Mouse (Mus musculus) neural tube, embryonic 12.5 days (tissue): ENCODE data around the gene Ift43. TPM values are rescaled to one million over a fixed set of nuclear protein-coding genes. Genes with fewer than 3 reads are reported as not detected.

Source experiments
- ATAC-seq: fragments of 200-750 bp; cut with Nextera tagmentation; 2 replicates; pipeline ENCODE4 v1.8.0; 2017; ENCODE audit warnings: low read depth, mild to moderate bottlenecking, moderate TSS enrichment, moderate library complexity; ENCODE audit not compliant: low FRiP score
- H3K27ac ChIP-seq: fragments of 300-500 bp; sonication (generic); 2 replicates; pipeline ENCODE4 v1.5.1; 2016
- H3K27me3 ChIP-seq: fragments of 300-500 bp; sonication (generic); replicated peaks from 2 replicates; pipeline ENCODE4 v1.6.1; 2016; ENCODE audit warnings: mild to moderate bottlenecking
- H3K36me3 ChIP-seq: fragments of 300-500 bp; sonication (generic); 2 replicates; pipeline ENCODE4 v1.6.1; 2016; ENCODE audit warnings: mild to moderate bottlenecking
- H3K4me1 ChIP-seq: fragments of 300-500 bp; sonication (generic); 2 replicates; pipeline ENCODE4 v1.6.1; 2016
- H3K4me2 ChIP-seq: fragments of 300-500 bp; sonication (generic); replicated peaks from 2 replicates; pipeline ENCODE4 v1.6.1; 2016; ENCODE audit warnings: mild to moderate bottlenecking
- H3K4me3 ChIP-seq: fragments of 300-500 bp; sonication (generic); 2 replicates; pipeline ENCODE4 v1.5.1; 2016
- H3K9ac ChIP-seq: fragments of 300-500 bp; sonication (generic); 2 replicates; pipeline ENCODE4 v1.6.1; 2016; ENCODE audit warnings: mild to moderate bottlenecking
- H3K9me3 ChIP-seq: fragments of 300-500 bp; sonication (generic); 2 replicates; pipeline ENCODE4 v1.6.1; 2016; ENCODE audit warnings: mild to moderate bottlenecking
- WGBS: fragments of 180-500 bp; shearing (Covaris S2); methylation state at CpG from one replicate; pipeline ENCODE4 v1.1.7; 2016; 5-methylcytosine and 5-hydroxymethylcytosine counted together
- polyA plus RNA-seq: library from polyadenylated mRNA; unstranded; fragments of >200 nt; fragmentation: Nextera tagmentation; extraction: Ambion mirVana; gene quantifications from 2 replicates; pipeline ENCODE4 v1.2.1, GENCODE M21; 2016

The Ift43 gene
- polyA plus RNA-seq, 1 experiment from 2014 or later, result 81.3 TPM

- peak; percentile 9; the same call in 1 of the 2 replicates for ATAC-seq
- H3K9me3 ChIP-seq, result no peaks in the 10 kb centered on the region
- peaks cover 4% of the 10 kb centered on the region; the same call in 1 of the 2 replicates for H3K36me3 ChIP-seq
- H3K4me2 ChIP-seq, result no peak overlapping the region
- H3K4me1 ChIP-seq, result peaks cover 15% of the 10 kb centered on the region
- H3K9ac ChIP-seq, result no peak overlapping the region
- H3K27me3 ChIP-seq, result no peaks in the 10 kb centered on the region
- H3K27ac ChIP-seq, result no peak overlapping the region
- no peak overlapping the region for H3K4me3 ChIP-seq
- WGBS, result 87% methylated on average over 11 of the region's 11 CpGs
Observed at GRCm38 (mm10) chr12:86104297-86104696, 22.0 kb downstream of the Ift43 start.

GRCm38 (mm10) chr12:86105546-86105945 is 23.2 kb downstream of the Ift43 start:
- 73% methylated on average over 10 of the region's 10 CpGs for WGBS
- no peak for ATAC-seq

DNA sequence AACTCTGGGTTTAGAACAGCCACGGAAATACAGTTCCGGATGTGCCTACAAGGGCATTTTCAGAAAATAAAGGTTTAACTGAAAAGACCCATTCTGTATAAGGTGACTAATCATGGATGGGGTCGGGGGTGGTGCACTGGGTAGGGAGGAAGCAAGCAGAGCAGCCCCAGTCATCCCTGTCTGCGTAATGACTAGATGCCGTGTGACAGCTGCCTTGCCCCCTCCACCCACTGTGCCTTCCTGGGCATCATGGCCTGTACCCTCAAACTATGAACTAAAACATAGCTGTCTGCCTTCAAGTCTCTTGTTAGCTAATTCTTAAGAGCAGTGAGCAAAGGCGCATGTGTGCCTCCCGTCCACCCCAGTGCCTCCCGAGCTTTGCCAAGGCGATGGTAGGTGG is 23.7 kb downstream of the Ift43 start:
- Histone ChIP-seq H3K36me3 (no peaks in the 10 kb centered on the region), H3K9me3 (no peaks in the 10 kb centered on the region), H3K4me1 (peaks cover 15% of the 10 kb centered on the region), H3K9ac (no peak overlapping the region), H3K27ac (no peak overlapping the region), H3K4me2 (no peak overlapping the region), H3K4me3 (no peak overlapping the region), H3K27me3 (no peaks in the 10 kb centered on the region)
- WGBS, result 94% methylated on average over 9 of the region's 9 CpGs
- ATAC-seq, result no peak

More at GRCm38 (mm10) chr12:86105546-86105945, 23.2 kb downstream of the Ift43 start:
- Histone ChIP-seq H3K4me3 (no peak overlapping the region), H3K4me2 (no peak overlapping the region), H3K9ac (no peak overlapping the region), H3K36me3 (no peaks in the 10 kb centered on the region), H3K27ac (no peak overlapping the region), H3K4me1 (peaks cover 15% of the 10 kb centered on the region), H3K9me3 (no peaks in the 10 kb centered on the region), H3K27me3 (no peaks in the 10 kb centered on the region)

DNA sequence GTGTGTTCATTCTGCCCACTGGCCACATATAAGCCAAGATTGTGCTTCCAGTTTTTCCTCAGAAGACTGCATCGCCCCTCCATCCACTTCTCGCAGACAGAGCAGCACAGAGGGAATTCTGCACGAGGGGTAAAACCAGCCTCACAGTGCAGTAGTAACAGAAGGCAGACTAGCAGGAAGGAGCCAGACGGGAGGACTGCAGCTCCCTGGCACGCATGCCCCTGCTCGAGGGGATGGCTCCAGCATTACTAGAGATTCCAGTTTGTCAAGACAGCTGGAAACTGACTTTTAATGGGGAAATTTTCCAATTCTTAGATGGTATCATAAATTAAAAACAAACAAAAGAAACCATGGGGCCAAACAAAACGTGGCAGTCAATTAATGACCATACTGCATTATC is 25.3 kb downstream of the Ift43 start:
- Histone ChIP-seq H3K4me2 (no peak overlapping the region), H3K36me3 (0 out of 2 replicates have a peak, but pooled peaks cover 5% of the 10 kb centered on the region), H3K27me3 (no peaks in the 10 kb centered on the region), H3K4me3 (no peak overlapping the region), H3K9ac (no peak overlapping the region), H3K27ac (no peak overlapping the region), H3K4me1 (peaks cover 12% of the 10 kb centered on the region; the same call in 1 of the 2 replicates), H3K9me3 (no peaks in the 10 kb centered on the region)
- WGBS, result 79% methylated on average over 7 of the region's 7 CpGs
- ATAC-seq, result no peak

DNA sequence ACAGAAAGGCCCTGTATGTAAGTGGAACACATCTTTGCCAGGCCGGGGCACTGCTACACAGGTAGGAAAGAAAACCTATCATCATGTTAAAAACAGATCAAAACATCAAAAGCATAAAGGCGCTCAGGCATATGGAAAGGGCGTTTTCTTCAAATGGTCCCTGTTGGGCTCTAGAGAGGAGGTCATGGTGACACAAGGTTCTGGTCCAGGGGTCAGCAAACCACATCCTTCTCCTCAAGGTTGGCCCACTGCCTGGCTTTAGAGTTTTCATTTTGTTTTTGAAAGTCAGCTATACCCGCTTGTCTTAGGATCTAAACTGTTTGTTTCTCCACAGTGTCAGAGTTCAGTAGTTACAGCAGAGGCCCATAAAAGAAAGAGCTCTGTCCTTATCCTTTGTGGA is 27.2 kb downstream of the Ift43 start:
- no peaks in the 10 kb centered on the region for H3K27me3 ChIP-seq
- no peak overlapping the region for H3K27ac ChIP-seq
- H3K4me1 ChIP-seq, result 0 out of 2 replicates have a peak, but pooled peaks cover 3% of the 10 kb centered on the region
- H3K4me3 ChIP-seq, result no peak overlapping the region
- H3K4me2 ChIP-seq, result no peak overlapping the region
- H3K9me3 ChIP-seq, result no peaks in the 10 kb centered on the region
- WGBS, result 87% methylated on average over 4 of the region's 4 CpGs
- 0 out of 2 replicates have a peak, but pooled peaks cover 5% of the 10 kb centered on the region for H3K36me3 ChIP-seq
- H3K9ac ChIP-seq, result no peak overlapping the region
- no peak for ATAC-seq

- 0 out of 2 replicates have a peak, but pooled peaks cover 5% of the 10 kb centered on the region for H3K36me3 ChIP-seq
Observed at GRCm38 (mm10) chr12:86110637-86111036, 28.3 kb downstream of the Ift43 start.

DNA sequence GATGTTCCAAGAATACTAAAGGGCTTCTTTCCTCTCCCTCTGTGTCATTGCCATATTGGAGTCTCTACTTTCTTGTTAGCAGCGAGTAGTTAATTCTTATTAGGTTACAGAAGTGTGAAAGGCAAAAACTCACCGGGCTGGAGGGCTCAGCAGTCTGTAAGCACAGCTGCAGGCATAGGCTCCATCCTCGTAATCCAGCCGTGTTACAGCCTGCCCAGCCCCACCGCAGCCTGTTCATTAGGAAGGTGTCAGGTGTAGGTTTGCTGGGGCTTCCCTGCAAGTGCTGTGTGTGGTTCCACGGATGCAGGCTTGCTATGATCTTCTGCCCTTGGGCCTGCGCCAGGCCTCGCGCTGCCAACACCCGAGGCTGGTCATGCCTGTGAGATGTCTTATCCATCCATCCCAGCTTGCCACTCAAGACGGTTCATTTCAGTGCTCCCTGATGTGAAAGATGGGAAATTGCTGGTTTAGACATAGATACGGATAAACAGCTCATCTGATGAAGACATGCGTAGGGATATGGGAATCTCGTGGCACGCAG is 34.0 kb downstream of the Ift43 start:
- no peaks in the 10 kb centered on the region for H3K4me1 ChIP-seq
- H3K4me2 ChIP-seq, result no peak overlapping the region
- H3K9me3 ChIP-seq, result no peaks in the 10 kb centered on the region
- H3K4me3 ChIP-seq, result no peak overlapping the region
- no peak overlapping the region for H3K27ac ChIP-seq
- 0 out of 2 replicates have a peak, but pooled peaks cover 5% of the 10 kb centered on the region for H3K36me3 ChIP-seq
- no peaks in the 10 kb centered on the region for H3K27me3 ChIP-seq
- ATAC-seq, result no peak
- 87% methylated on average over 15 of the region's 15 CpGs for WGBS
- no peak overlapping the region for H3K9ac ChIP-seq

More at GRCm38 (mm10) chr12:86110637-86111036, 28.3 kb downstream of the Ift43 start:
- H3K9ac ChIP-seq, result no peak overlapping the region
- no peak overlapping the region for H3K4me2 ChIP-seq
- H3K9me3 ChIP-seq, result no peaks in the 10 kb centered on the region
- H3K4me3 ChIP-seq, result no peak overlapping the region
- WGBS, result 93% methylated on average over 2 of the region's 2 CpGs
- 0 out of 2 replicates have a peak, but pooled peaks cover 3% of the 10 kb centered on the region for H3K4me1 ChIP-seq
- no peak overlapping the region for H3K27ac ChIP-seq
- H3K27me3 ChIP-seq, result no peaks in the 10 kb centered on the region
- ATAC-seq, result no peak

GRCm38 (mm10) chr12:86124016-86124415 is 41.7 kb downstream of the Ift43 start:
- Histone ChIP-seq H3K4me2 (no peak overlapping the region), H3K9ac (no peak overlapping the region), H3K36me3 (no peaks in the 10 kb centered on the region), H3K4me1 (no peaks in the 10 kb centered on the region), H3K9me3 (no peaks in the 10 kb centered on the region), H3K27ac (no peak overlapping the region), H3K4me3 (no peak overlapping the region), H3K27me3 (no peaks in the 10 kb centered on the region)
- no peak for ATAC-seq
- 80% methylated on average over 6 of the region's 6 CpGs for WGBS

GRCm38 (mm10) chr12:86128122-86128521 is 45.8 kb downstream of the Ift43 start:
- Histone ChIP-seq H3K27ac (no peak overlapping the region), H3K9ac (no peak overlapping the region), H3K4me3 (no peak overlapping the region), H3K27me3 (no peaks in the 10 kb centered on the region), H3K9me3 (no peaks in the 10 kb centered on the region), H3K4me2 (no peak overlapping the region), H3K36me3 (no peaks in the 10 kb centered on the region), H3K4me1 (no peaks in the 10 kb centered on the region)
- WGBS, result 86% methylated on average over 6 of the region's 6 CpGs
- ATAC-seq, result no peak

DNA sequence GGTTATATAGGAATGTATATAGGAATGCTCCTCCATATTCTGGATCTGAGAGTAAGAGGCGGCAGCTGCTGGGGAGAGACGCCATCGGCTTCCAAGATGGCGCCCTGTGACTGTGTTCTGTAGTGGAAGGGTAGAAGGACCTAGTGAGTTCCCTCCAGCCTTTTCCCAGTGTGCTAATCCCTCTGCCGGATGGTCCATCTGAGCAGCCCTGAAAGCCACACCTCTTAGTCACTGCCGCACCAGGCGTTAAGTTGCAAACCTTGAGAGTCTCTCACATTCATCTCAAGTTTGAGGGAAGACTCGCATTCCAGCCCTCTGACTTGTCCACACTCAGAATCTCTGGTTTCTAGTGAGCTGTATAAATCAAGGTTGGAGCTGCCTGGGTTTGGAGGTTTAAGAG is 46.7 kb downstream of the Ift43 start:
- Histone ChIP-seq H3K27ac (no peak overlapping the region), H3K4me2 (no peak overlapping the region), H3K36me3 (no peaks in the 10 kb centered on the region), H3K4me1 (no peaks in the 10 kb centered on the region), H3K9me3 (no peaks in the 10 kb centered on the region), H3K27me3 (no peaks in the 10 kb centered on the region), H3K4me3 (no peak overlapping the region), H3K9ac (no peak overlapping the region)
- WGBS, result 95% methylated on average over 8 of the region's 8 CpGs
- ATAC-seq, result no peak

- ATAC-seq, result no peak
- H3K9ac ChIP-seq, result no peak overlapping the region
- no peak overlapping the region for H3K4me2 ChIP-seq
- H3K27ac ChIP-seq, result no peak overlapping the region
- WGBS, result 74% methylated on average over 10 of the region's 10 CpGs
- no peaks in the 10 kb centered on the region for H3K4me1 ChIP-seq
- no peaks in the 10 kb centered on the region for H3K27me3 ChIP-seq
- no peaks in the 10 kb centered on the region for H3K36me3 ChIP-seq
- no peak overlapping the region for H3K4me3 ChIP-seq
- no peaks in the 10 kb centered on the region for H3K9me3 ChIP-seq
Observed at GRCm38 (mm10) chr12:86129696-86130095, 47.4 kb downstream of the Ift43 start.

DNA sequence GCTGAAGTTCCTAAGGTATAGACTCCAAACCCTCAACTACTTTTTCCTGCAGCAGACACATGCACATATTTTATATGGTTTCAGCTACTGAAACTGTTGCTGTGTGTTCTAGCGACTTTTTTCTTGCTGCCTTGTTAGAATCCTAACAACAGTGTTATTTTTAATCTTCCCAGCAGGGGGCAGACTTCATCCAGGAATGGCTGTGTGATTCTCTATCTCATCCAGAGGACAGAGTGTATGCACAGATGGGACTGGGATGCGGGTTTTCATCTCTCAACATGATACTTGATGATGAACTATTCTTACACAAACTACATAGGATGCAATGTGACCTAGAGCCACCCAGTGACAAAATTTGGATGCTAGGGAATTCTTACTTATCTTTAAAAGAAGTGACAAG is 50.5 kb downstream of the Ift43 start:
- no peak overlapping the region for H3K4me3 ChIP-seq
- ATAC-seq, result no peak
- H3K36me3 ChIP-seq, result no peaks in the 10 kb centered on the region
- no peaks in the 10 kb centered on the region for H3K9me3 ChIP-seq
- no peak overlapping the region for H3K9ac ChIP-seq
- H3K4me2 ChIP-seq, result no peak overlapping the region
- no peaks in the 10 kb centered on the region for H3K4me1 ChIP-seq
- no peaks in the 10 kb centered on the region for H3K27me3 ChIP-seq
- H3K27ac ChIP-seq, result no peak overlapping the region
- 33% methylated on average over 2 of the region's 2 CpGs for WGBS

DNA sequence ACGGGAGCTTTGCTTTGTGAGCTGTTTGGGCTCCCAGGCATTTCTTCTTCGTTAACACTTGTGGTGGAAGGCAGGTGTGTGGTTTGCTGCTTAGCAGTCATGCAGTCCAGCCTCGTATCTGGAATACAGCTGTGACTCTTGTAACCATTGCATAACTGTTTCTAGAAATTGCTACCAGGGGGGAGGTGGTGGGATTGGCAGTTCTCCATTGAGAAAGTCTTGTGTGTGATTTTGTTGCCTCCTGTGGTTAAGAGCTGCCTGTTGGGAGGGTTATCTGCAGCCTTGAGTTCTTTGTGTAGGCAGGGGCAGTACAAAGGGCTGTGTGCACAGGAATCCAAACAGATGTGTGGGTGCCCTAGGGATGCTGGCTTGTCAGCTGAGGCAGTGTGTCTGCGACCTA is 53.4 kb downstream of the Ift43 start:
- H3K9ac ChIP-seq, result no peak overlapping the region
- 85% methylated on average over 4 of the region's 4 CpGs for WGBS
- ATAC-seq, result no peak
- no peaks in the 10 kb centered on the region for H3K27me3 ChIP-seq
- peaks cover 15% of the 10 kb centered on the region for H3K36me3 ChIP-seq
- H3K9me3 ChIP-seq, result no peaks in the 10 kb centered on the region
- H3K4me1 ChIP-seq, result no peaks in the 10 kb centered on the region
- no peak overlapping the region for H3K27ac ChIP-seq
- no peak overlapping the region for H3K4me3 ChIP-seq
- H3K4me2 ChIP-seq, result no peak overlapping the region
